Mouse (Mus musculus) liver, postnatal 0 days (tissue): ENCODE measurements at regions not wholly inside any gene's neighbourhood (a gene's known extent, or its start where the extent isn't known, plus 50 kb on each side); places are given as distances from the start of the nearest gene placed in this dataset.

ENCODE experiments used
- ATAC-seq: fragments of 200-750 bp; cut with Nextera tagmentation; 2 replicates; pipeline ENCODE4 v1.8.0; 2017; ENCODE audit warnings: mild to moderate bottlenecking, moderate library complexity
- DNase-seq: peaks from one replicate; pipeline ENCODE4 v3.0.0-alpha.2; 2016
- H3K27ac ChIP-seq: fragments of 300-500 bp; sonication (generic); 2 replicates; pipeline ENCODE4 v1.5.1; 2014; ENCODE audit warnings: antibody characterized with exemption, moderate library complexity, mild to moderate bottlenecking, low read depth
- H3K27me3 ChIP-seq: fragments of 300-500 bp; sonication (generic); 2 replicates; pipeline ENCODE4 v1.6.1; 2014; ENCODE audit warnings: low read length, control low read depth, mixed read lengths; ENCODE audit not compliant: insufficient read depth
- H3K36me3 ChIP-seq: fragments of 300-500 bp; sonication (generic); replicated peaks from 2 replicates; pipeline ENCODE4 v1.6.1; 2014; ENCODE audit warnings: mild to moderate bottlenecking, control low read depth, low read length, moderate library complexity, mixed read lengths; ENCODE audit not compliant: insufficient read depth
- H3K4me1 ChIP-seq: fragments of 300-500 bp; sonication (generic); 2 replicates; pipeline ENCODE4 v1.6.1; 2014; ENCODE audit warnings: antibody characterized with exemption, mild to moderate bottlenecking, control low read depth; ENCODE audit not compliant: insufficient read depth
- H3K4me2 ChIP-seq: fragments of 300-500 bp; sonication (generic); 2 replicates; pipeline ENCODE4 v1.6.1; 2014; ENCODE audit warnings: low read depth, mild to moderate bottlenecking, low read length, moderate library complexity, mixed read lengths
- H3K4me3 ChIP-seq: fragments of 300-500 bp; sonication (generic); 2 replicates; pipeline ENCODE4 v1.5.1; 2014; ENCODE audit warnings: low read depth, low read length
- H3K9ac ChIP-seq: fragments of 300-500 bp; sonication (generic); replicated peaks from 2 replicates; pipeline ENCODE4 v1.6.1; 2014; ENCODE audit warnings: mild to moderate bottlenecking, moderate library complexity
- H3K9me3 ChIP-seq: fragments of 300-500 bp; sonication (generic); 2 replicates; pipeline ENCODE4 v1.6.1; 2016; ENCODE audit warnings: mild to moderate bottlenecking, control low read depth, low read length, mixed read lengths
- CTCF ChIP-seq: sonication (generic); IDR thresholded peaks from 2 replicates; pipeline ENCODE4 v1.5.1; 2016; ENCODE audit warnings: antibody characterized with exemption, low read depth
- EP300 ChIP-seq: IDR thresholded peaks from 2 replicates; pipeline ENCODE4 v1.6.1; 2016; ENCODE audit warnings: antibody characterized with exemption, low read depth, mild to moderate bottlenecking
- WGBS: fragments of 180-500 bp; shearing (Covaris S2); extraction: QIAGEN DNeasy Blood & Tissue Kit; methylation state at CpG from one replicate; pipeline ENCODE4 v1.1.7; 2014; ENCODE audit not compliant: insufficient replicate concordance; 5-methylcytosine and 5-hydroxymethylcytosine counted together

DNA sequence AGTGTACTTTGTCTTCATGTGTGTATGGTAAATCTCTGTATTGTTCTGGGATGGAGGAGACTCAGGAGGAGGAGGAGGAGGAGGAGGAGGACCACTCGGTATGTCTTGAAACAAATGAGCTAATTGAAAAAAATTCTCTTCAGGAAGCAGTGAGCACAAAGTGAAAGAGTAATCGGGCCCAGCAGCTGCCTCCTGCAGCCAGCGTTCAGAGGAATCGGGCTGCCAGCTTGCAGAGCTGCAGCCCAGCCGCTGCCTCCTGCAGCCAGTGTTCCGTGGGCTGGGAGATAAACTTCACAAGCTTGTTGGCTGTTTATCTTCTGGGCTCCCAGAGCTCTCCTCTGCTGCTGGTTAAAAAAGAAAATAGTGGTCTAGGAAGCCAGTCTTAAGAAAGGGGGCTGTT lies 74.9 kb upstream of the Zfp217 start:
- no peaks in the 10 kb centered on the region for H3K27me3 ChIP-seq
- H3K4me3 ChIP-seq: no peak overlapping the region
- no peaks in the 10 kb centered on the region for H3K9me3 ChIP-seq
- H3K27ac ChIP-seq: peak overlapping the region; percentile 34; the same call in 1 of the 2 replicates
- H3K9ac ChIP-seq: no peak overlapping the region
- TF ChIP-seq EP300 (peak; percentile 70), CTCF (no peak)
- DNase-seq: no peak
- H3K36me3 ChIP-seq: no peaks in the 10 kb centered on the region
- H3K4me2 ChIP-seq: peak overlapping the region; percentile 83
- ATAC-seq: peak; percentile 32
- H3K4me1 ChIP-seq: peaks cover 44% of the 10 kb centered on the region
- 4% methylated on average over 6 of the region's 6 CpGs for WGBS

DNA sequence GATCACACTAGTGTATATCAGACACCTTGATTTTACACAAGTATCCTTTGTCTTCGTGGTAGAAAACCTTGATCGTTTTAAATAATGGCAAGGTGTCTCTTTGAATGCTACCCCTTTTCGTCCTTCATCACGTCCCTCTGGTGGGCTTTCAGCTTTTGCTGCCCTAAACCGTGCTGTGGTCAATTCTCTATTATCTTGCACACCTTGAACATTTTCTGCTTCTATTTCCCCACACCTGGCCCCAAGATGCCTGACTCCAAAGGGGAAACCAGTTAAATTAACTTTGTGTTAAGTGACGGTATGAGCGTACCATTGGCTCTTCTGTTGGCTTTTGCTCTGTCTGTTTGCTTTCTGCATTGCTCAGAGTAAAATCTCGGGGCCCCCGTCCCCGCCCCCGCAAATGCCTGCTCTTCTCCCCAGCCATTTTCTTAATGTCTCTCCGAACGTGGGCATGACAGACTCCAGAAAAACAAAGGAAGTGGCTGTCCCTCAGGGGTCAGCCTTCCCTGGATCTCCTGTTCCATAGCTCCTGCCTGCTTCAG lies 74.2 kb upstream of the Zfp217 start:
- Histone ChIP-seq H3K4me3 (no peak overlapping the region), H3K9me3 (no peaks in the 10 kb centered on the region), H3K4me1 (peaks cover 44% of the 10 kb centered on the region), H3K27ac (no peak overlapping the region; the same call in 1 of the 2 replicates), H3K4me2 (peak overlapping the region; percentile 83), H3K27me3 (no peaks in the 10 kb centered on the region), H3K9ac (no peak overlapping the region), H3K36me3 (no peaks in the 10 kb centered on the region)
- 27% methylated on average over 13 of the region's 13 CpGs for WGBS
- DNase-seq: no peak
- TF ChIP-seq CTCF (no peak), EP300 (no peak)
- ATAC-seq: no peak

DNA sequence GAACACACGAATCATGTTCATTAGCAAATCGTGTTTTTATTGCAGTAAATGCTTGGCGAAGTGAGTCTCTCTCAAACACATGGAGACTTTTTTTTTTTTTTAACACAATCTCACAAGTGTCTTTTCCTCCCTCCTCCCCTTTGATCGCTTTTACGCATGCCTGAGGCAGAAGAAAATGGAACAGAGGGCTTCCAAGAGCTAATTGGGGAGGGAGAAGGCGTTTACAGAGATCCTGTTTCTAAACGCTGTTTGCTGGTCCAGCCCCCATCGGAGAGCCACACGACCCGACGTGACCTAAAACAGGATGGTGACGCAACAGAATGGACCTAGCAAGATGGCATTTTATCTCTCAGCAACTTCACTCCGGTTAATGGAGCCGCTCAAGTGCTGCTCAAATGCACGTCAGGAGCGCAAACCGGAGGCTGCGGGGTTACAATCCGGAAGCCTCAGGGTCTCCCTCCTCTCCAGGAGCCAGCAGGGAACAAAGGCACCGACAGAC lies 73.0 kb upstream of the Zfp217 start:
- Histone ChIP-seq H3K36me3 (no peaks in the 10 kb centered on the region), H3K27me3 (no peaks in the 10 kb centered on the region), H3K9me3 (no peaks in the 10 kb centered on the region), H3K4me1 (peaks cover 44% of the 10 kb centered on the region), H3K4me2 (peak overlapping the region; percentile 83), H3K9ac (peak overlapping the region; percentile 13; the same call in 1 of the 2 replicates), H3K4me3 (peak overlapping the region; percentile 26), H3K27ac (peak overlapping the region; percentile 64)
- DNase-seq (peak; percentile 69), ATAC-seq (peak; percentile 53)
- under 1% methylated on average over 20 of the region's 20 CpGs for WGBS
- TF ChIP-seq EP300 (no peak), CTCF (no peak)

DNA sequence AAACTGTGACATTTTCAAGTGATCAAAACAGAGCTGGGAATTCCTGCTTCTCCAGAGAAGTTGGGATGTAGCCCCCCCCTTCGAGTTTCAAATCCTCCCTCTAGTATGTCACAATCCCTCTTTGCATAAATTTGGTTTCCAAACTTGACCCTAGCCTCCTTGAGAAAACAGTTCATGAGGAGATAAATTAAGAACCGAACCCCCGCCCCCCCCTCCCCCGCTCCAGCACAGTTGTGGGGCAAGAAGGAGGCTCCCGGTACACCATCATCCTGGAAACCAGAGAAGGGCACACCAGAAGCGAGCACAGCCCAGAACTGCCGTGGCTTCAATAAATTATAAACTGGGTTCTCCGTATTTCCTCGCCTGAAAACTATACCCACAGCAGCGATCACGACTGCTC lies 72.5 kb upstream of the Zfp217 start:
- DNase-seq: no peak
- Histone ChIP-seq H3K4me2 (peak overlapping the region; percentile 83), H3K27me3 (no peaks in the 10 kb centered on the region), H3K36me3 (no peaks in the 10 kb centered on the region), H3K4me1 (peaks cover 44% of the 10 kb centered on the region), H3K9me3 (no peaks in the 10 kb centered on the region), H3K9ac (peak overlapping the region; percentile 13; the same call in 1 of the 2 replicates), H3K4me3 (peak overlapping the region; percentile 26), H3K27ac (peak overlapping the region; percentile 64)
- no peak for TF ChIP-seq CTCF
- ATAC-seq: peak; percentile 16; the same call in 1 of the 2 replicates
- 2% methylated on average over 11 of the region's 11 CpGs for WGBS

DNA sequence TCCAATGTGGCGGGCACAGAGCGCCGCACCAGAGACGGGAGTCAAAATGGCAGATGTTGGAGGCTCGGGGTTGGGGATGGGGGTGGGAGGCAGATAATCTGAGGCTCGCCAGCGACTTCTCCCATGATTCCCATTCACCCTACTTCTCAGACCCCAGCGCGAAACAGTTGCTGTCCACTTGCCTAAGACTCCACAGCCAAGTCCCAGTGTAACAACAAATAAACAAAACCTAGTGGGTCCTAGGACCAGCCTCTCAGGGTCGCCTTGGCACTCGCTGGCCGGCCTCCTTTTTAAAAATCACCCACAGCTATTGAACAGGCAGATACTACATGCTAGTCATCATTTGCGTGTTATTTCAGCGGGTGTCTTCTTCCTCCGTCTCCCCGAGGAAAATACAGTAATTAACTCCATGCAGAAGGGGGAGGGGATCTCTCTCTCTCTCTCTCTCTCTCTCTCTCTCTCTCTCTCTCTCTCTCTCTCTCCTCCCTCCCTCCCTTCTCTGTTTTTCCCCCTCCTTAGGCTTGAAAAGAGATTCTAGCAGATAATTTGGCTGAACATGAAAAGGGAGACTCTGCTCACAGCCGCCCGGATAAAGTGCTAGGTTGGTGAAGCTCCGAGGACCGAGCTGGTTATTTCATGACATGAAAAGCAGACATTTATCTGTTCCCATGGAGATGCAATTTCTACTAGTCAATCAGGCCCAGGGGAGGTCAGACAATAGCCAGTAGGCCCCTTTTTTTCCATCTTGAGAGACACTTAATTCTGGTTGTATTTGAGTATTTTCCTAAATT lies 71.9 kb upstream of the Zfp217 start:
- 10% methylated on average over 20 of the region's 20 CpGs for WGBS
- Histone ChIP-seq H3K36me3 (no peaks in the 10 kb centered on the region), H3K4me2 (peak overlapping the region; percentile 83), H3K27me3 (no peaks in the 10 kb centered on the region), H3K27ac (peak overlapping the region; percentile 64), H3K9ac (peak overlapping the region; percentile 59), H3K9me3 (peaks cover 5% of the 10 kb centered on the region), H3K4me1 (peaks cover 44% of the 10 kb centered on the region), H3K4me3 (peak overlapping the region; percentile 46)
- TF ChIP-seq CTCF (no peak), EP300 (no peak)
- ATAC-seq (no peak), DNase-seq (no peak)

DNA sequence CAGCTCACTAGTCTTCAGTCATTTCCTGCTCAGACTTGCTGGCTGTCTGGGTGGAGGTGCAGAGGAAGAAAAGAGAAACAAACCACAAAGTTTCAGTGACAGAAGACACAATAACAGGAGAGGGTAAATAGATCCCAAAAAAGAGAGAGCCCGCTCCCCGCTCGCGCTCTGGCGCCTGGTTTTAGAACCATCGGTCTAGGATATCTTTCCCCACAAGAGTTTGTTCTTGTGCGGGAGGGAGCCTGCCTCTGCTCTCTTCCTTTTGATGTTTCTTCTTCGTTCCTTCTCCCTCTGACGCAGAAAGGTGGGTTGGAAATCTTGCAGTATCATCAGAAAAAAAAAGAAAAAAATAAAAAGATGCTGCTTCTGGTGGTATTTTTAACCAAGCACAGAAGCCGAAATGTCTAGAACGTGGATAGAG lies 71.3 kb upstream of the Zfp217 start:
- Histone ChIP-seq H3K4me2 (peak overlapping the region; percentile 83), H3K4me3 (peak overlapping the region; percentile 46), H3K9ac (peak overlapping the region; percentile 59), H3K36me3 (no peaks in the 10 kb centered on the region), H3K27me3 (no peaks in the 10 kb centered on the region), H3K4me1 (peaks cover 44% of the 10 kb centered on the region), H3K9me3 (peaks cover 6% of the 10 kb centered on the region), H3K27ac (peak overlapping the region; percentile 64; the same call in 1 of the 2 replicates)
- ATAC-seq (no peak), DNase-seq (no peak)
- TF ChIP-seq EP300 (no peak), CTCF (no peak)
- under 1% methylated on average over 10 of the region's 11 CpGs for WGBS
